Mouse (Mus musculus): Measurements from ENCODE around the gene Aftph.

Aftph gene

DNA sequence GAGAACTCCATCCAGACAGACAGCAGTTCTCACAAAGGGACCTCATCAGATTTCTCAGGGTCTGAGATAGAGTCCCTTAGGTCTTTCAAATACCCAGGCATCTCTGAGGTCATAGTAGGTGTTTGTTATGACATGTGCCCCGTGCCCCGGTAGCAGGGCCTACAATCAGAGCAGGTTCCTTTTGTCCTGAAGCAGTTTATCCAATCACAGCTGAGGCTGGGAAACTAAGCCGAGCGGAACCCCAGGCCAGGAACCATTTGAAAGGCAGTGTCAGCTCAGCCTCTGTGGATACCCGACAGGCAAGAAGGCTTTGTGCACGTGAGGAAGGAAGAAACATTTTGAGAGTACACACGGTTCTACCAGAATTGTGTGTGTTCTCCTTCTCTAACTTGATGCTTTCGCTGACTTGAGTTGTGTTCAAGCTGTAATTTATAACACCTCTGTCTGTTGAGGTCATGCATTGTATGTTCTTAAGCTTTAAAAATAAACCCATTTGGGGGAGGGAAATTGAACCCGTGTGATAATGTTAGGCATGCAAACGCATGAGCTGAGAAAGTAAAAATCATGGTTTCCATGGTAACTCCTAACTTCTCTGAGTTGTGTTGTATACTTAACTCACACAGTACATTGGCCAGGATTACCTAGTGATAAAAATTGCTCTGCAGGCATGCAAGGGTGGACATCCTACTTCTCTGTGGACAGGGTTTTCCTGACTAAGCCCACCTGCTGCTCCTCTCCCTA, 94.2 kb downstream of the Aftph start:
- DNase-seq: no peak

DNA sequence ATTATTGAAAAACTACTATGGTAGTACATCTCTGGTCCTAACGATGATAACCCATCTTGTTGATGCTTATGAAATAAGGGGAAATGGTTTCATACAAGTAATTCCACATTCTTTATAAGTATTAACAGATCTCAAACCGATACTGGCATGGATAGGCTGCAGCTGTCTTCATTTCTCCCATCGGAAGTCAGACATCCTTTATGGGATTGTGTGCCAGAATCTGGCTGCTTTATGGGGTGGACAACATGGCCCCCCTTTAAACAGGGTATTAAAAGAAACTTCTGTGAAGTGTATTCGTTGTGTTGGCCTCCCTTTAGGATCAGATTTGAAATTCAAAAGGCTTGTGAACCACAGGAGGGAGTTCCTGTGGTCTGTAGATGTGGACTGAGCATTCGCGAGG, 95.2 kb downstream of the Aftph start:
- DNase-seq: no peak

DNA sequence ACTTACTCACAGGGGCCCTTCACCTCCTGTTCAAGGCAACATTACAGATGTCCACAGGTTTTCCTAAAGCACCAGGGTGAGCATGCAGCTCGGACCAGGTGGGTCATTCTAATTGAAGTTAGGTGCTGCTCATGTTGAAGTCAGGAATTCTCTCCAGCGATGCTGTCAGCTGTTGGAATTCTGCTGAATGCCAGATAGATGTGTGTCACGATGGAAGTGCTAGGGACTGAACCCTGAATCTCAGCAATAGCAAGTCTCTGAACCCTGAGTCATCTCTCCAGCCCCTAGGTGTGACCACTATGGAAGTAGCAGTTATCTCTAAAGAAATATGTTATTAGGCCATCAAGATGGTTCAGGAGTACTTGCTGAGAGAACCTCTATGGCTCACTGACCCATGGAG, 95.9 kb downstream of the Aftph start:
- no peak for DNase-seq

DNA sequence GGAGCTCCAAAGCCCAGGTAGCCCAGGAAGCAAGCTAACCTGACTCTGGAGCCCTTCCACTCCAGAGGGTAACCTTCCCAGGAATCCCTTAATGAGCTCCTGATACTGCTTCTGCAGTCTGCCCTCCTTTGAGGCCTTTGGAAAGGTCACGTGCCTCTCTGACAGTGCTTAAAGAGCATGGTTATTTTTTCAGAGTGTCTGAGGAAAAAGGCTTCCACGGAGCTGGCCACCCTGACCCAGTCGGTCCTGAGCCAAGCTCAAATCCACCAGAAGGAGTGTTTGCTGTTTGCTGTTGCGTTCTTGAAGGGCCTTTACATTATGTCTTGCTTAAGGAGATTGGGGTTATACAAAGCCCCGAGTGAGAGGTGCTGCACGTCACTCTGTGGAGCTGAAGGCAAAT, 96.5 kb downstream of the Aftph start:
- DNase-seq: no peak

DNA sequence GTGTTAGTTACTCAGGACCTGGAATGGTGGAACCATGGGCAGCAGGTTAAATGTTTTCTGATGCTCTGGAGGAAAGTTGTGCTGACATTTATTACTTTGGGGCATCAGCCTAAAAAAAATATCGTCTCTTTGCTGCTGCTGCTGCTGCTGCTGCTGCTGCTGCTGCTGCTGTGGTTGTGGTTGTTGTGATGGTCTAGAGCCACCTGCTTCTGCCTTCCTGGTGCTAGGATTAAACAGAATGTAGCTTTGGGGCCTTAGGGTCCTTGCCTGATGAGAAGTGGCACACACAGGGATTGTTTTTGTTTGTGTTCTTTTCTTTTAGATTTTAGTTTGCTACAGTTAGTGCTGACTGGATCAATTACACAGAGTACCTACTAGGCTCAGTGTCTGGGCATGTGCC, 97.2 kb downstream of the Aftph start:
- DNase-seq: no peak

DNA sequence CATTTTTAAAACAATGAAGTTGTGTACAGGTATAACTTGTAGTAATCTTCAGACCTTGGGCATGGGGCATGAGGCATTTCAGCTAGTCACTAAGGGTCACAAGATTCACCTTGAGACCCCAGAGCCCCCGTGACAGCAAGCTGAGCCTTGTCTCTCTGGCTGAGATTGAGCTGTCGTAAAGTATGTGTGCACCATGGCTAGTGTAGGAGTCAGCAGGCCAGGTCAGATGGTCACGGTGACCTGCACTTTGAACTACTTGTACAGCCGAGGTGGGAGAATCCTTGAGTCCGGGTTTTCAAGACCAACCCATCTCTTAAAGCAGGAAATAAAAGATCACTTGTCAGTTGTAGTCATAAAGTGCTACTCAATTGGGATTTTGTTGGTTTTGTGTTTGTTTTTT, 98.2 kb downstream of the Aftph start:
- DNase-seq: no peak

DNA sequence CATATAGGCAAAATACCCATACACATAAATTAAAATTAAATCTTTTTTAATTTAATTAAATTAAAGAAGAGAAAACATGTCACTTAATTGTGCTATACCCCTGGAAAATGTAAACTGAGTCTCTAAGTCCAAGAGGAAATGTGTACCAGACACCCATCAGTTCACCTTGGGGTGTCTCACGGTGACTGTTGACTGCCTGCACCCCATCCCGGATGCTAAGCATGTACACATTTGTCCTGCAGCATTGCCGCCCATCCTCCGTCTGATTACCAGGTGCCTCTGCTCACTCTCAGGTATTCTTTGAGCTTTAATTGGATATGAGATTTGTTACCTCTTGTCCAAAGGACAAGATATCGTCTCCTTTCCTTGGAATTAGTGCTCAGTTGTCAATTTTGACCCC, 99.1 kb downstream of the Aftph start:
- no peak for DNase-seq

DNA sequence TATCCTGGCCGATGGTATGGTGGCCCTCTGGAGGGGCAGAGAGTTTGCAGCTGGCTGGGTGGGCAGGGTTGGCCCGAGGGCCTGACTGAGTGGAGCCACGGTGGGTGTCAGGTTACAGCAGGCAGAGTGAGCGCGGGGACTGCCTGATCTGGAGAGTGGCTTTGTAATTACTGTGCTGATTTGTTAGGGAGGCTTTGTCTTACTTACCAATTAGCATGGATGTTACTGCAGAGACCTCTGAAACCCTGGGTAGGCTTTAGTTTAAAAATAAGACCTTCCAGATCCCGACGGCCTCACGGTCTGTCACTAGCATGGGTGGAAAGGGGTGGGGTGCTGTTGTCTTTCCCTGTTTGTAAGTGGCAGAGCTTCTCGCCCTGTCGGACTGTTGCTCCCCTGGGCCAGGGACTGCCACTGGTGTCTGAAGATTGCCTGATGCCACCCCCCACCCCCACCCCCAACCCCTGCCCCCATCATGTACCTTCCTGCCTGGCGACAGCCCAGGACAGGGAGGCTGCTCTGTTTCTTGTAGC, 101.4 kb downstream of the Aftph start:
- DNase-seq: peak; percentile 53

DNA sequence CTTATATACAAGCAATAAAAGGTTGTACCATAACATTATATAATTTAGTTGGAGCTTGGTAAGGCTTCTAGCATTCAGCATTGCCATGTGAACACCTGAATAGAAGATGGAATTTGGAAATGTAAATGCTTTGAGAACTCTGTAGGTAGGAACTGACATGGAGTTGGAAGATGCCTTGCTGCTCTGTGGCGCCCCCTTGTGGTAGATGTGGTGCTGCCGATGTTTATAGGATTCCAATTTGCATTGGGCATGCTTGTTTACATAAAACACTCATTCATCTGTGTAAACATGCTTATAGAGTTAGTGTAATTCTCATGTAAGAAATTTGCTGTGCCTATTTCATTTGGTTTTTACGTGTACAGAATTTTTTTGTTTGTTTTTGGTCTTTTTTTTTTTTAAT, 102.5 kb downstream of the Aftph start:
- DNase-seq: peak; percentile 90

DNA sequence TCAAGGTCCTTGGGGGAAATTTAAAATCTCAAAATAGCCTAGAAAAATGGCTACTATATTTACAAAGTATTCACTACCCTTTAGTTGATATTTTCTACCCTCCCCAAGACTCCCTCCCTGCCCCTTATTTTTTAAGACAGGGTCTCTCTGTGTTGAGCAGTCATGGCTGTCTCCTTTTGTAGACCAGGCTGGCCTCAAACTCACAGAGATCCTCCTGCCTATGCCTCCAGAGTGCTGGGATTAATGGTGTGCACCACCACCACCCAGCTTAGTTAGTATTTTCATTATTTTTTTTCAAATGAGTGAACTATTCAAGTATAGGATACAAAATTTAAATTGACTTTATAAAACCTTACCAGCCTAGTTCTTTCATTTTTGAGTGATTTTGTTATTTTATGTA, 104.3 kb downstream of the Aftph start:
- DNase-seq: no peak

DNA sequence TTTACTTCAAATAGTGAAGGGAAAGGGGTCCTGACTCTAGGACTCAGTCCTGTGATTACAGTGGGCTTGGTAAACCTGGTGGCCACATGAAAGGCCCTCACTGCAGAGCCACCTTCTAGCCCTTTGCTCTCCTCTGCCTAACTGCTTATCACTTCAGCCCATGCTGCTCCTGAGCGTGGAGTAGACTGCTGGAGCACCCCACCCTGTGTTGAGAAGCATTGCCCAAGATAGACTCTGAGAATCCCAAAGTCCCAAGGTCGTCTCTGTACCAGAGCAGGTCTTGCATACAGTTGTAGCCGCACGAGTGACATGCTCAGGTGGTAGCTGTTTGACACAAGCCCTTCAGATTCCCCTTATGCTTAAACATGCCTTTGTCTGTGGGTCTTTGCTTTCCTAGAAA, 105.3 kb downstream of the Aftph start:
- DNase-seq: peak; percentile 87

DNA sequence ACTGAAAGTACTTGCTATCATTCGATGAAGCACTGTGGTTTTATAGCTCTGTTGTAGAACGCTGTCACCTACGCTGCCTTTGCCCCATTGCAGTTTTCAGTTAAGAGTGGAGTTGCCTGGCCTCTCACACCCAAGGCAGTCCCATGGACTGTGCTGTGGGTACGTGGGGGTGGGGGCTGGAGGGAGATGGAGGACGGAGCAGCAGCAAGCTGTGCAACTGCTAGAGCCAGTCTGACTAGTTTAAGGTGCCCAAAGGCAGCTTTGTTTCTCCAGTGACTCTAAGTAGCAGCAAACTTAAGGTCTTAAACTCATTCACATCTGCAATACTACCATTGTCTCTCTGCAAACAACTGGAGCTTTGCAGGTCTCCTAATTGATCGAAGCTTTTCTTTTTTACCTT, 105.7 kb downstream of the Aftph start:
- peak; percentile 48 for DNase-seq

Measured in liver (tissue).